Mouse (Mus musculus): ENCODE measurements at regions not wholly inside any gene's neighbourhood (a gene's known extent, or its start where the extent isn't known, plus 50 kb on each side); places are given as distances from the start of the nearest gene placed in this dataset.

DNA sequence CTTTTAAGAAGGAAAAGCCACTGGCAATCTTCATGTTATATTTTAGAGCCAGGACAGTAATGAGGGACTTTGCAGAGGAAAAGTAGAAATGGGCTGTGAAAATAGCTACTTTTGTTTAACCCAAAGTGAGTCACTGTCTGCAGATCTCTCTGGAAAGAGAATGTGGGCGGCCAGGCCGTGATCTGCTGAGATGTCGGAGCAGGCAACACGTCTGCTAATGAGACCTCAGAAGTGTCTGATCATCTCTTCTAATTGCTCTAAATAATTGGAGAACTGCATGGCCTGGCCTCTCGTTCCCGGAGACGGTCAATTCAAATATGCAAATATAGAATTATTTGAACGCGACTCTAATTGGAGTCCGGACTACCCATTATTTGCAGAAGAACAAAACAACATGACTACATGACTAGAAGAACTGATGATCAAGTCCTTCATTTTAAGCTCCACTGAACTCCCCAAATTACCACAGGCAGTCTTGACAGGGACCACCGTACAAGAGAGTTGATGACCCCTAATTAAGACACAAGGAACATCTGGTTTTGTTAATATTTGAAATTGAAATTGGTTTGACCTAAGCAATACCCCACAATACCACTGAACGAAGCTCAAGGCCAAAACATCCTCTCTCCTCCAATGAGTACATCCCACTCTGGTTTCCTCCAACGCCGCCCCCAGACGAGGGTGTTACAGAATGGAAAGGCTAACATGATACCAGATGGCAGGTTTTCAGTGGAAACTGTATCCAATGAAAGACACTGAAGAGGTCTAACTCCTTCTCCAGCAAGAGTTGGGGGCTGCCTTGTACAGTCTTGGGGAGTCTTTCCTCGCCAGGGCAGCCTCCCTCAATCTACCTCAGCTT is 290.4 kb upstream of the Runx1 start:
- WGBS = 86% methylated on average over 16 of the region's 16 CpGs
- no peaks in the 10 kb centered on the region for H3K36me3 ChIP-seq (ENCODE audit: control insufficient read depth, insufficient read depth, low read length)
- H3K27ac ChIP-seq (ENCODE audit: low read length) = no peak overlapping the region
- no peak overlapping the region for H3K4me3 ChIP-seq (ENCODE audit: low read depth, low read length)
- ATAC-seq (ENCODE audit: insufficient number of reproducible peaks, insufficient read depth, low FRiP score, low read depth) = no peak
- no peak overlapping the region for H3K9ac ChIP-seq (replicated peaks; ENCODE audit: low read depth, low read length)
- no peaks in the 10 kb centered on the region for H3K4me1 ChIP-seq (ENCODE audit: control insufficient read depth, insufficient read depth, low read length)
- H3K9me3 ChIP-seq (ENCODE audit: control insufficient read depth, low read depth, low read length) = no peaks in the 10 kb centered on the region
- no peak overlapping the region for H3K4me2 ChIP-seq (replicated peaks; ENCODE audit: low read depth, low read length)
- no peaks in the 10 kb centered on the region for H3K27me3 ChIP-seq (ENCODE audit: control insufficient read depth, insufficient read depth, low read length)

DNA sequence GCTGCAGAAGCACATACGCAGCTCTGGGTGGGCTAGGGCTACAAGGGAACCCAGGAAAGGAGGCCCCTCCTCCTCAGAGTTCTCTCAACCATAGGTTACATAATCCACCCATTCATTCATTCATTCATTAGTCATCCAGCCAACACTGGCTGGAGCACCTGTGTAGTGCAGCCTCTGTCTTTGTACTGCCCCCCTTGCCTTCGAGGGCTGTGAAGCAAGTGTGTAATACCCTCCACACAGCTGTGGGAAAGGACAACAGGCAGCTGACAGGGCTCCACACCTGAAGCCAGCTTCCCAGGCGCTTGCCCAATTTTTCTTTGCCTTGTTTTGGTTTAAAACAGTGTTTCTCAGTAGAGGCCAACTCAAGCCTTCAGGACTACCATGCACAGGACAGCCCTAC is 285.0 kb upstream of the Runx1 start:
- Histone ChIP-seq H3K9ac (replicated peaks; ENCODE audit: low read depth, low read length) (no peak overlapping the region), H3K36me3 (ENCODE audit: control insufficient read depth, insufficient read depth, low read length) (no peaks in the 10 kb centered on the region), H3K27ac (ENCODE audit: low read length) (no peak overlapping the region), H3K4me2 (replicated peaks; ENCODE audit: low read depth, low read length) (no peak overlapping the region), H3K9me3 (ENCODE audit: control insufficient read depth, low read depth, low read length) (no peaks in the 10 kb centered on the region), H3K4me3 (ENCODE audit: low read depth, low read length) (no peak overlapping the region), H3K27me3 (ENCODE audit: control insufficient read depth, insufficient read depth, low read length) (no peaks in the 10 kb centered on the region), H3K4me1 (ENCODE audit: control insufficient read depth, insufficient read depth, low read length) (no peaks in the 10 kb centered on the region)
- 72% methylated on average over 3 of the region's 3 CpGs for WGBS
- ATAC-seq (ENCODE audit: insufficient number of reproducible peaks, insufficient read depth, low FRiP score, low read depth) = no peak

GRCm38 (mm10) chr16:93110451-93110850 is 284.5 kb upstream of the Runx1 start:
- no peaks in the 10 kb centered on the region for H3K9me3 ChIP-seq (ENCODE audit: control insufficient read depth, low read depth, low read length)
- no peaks in the 10 kb centered on the region for H3K4me1 ChIP-seq (ENCODE audit: control insufficient read depth, insufficient read depth, low read length)
- ATAC-seq (ENCODE audit: insufficient number of reproducible peaks, insufficient read depth, low FRiP score, low read depth) = no peak
- no peak overlapping the region for H3K9ac ChIP-seq (replicated peaks; ENCODE audit: low read depth, low read length)
- H3K4me2 ChIP-seq (replicated peaks; ENCODE audit: low read depth, low read length) = no peak overlapping the region
- 75% methylated on average over 6 of the region's 6 CpGs for WGBS
- H3K27me3 ChIP-seq (ENCODE audit: control insufficient read depth, insufficient read depth, low read length) = no peaks in the 10 kb centered on the region
- H3K4me3 ChIP-seq (ENCODE audit: low read depth, low read length) = no peak overlapping the region
- H3K27ac ChIP-seq (ENCODE audit: low read length) = no peak overlapping the region
- no peaks in the 10 kb centered on the region for H3K36me3 ChIP-seq (ENCODE audit: control insufficient read depth, insufficient read depth, low read length)

DNA sequence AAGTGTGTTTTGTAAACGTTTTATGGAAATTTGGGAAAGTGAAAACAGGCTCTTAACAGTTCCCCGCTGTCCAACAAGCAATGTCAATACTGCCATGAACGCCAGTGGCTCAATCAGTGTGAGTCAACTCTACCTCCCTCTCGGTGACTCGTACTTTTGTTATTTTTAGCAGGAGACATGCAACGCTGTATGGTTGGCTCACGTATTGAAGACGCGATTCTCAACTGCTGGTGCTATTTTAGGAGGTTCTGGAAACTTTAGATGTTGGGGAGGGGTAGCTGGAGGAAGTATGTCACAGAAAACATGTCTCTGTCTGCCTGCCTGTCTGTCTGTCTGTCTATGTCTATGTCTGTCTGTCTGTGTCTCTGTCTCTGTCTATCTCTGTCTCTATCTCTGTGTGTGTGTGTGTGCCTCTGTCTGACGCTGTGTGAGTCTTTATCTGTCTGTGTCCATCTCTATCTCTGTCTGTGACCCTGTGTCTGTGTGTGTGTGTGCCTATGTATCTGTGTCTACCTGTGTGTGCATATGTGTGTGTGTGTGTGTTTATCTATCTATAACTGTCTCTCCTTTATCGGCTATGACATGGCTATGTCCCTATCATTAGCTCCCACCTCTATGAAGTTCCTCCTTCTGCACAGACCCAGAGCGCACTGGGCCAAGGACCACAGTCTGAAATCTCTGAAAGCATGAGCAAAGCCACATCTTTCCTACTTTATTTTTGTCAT is 283.9 kb upstream of the Runx1 start:
- WGBS = 69% methylated on average over 12 of the region's 12 CpGs
- Histone ChIP-seq H3K4me1 (ENCODE audit: control insufficient read depth, insufficient read depth, low read length) (no peaks in the 10 kb centered on the region), H3K4me3 (ENCODE audit: low read depth, low read length) (no peak overlapping the region), H3K9me3 (ENCODE audit: control insufficient read depth, low read depth, low read length) (no peaks in the 10 kb centered on the region), H3K9ac (replicated peaks; ENCODE audit: low read depth, low read length) (no peak overlapping the region), H3K4me2 (replicated peaks; ENCODE audit: low read depth, low read length) (no peak overlapping the region), H3K27ac (ENCODE audit: low read length) (no peak overlapping the region), H3K36me3 (ENCODE audit: control insufficient read depth, insufficient read depth, low read length) (no peaks in the 10 kb centered on the region), H3K27me3 (ENCODE audit: control insufficient read depth, insufficient read depth, low read length) (no peaks in the 10 kb centered on the region)
- ATAC-seq (ENCODE audit: insufficient number of reproducible peaks, insufficient read depth, low FRiP score, low read depth) = no peak

DNA sequence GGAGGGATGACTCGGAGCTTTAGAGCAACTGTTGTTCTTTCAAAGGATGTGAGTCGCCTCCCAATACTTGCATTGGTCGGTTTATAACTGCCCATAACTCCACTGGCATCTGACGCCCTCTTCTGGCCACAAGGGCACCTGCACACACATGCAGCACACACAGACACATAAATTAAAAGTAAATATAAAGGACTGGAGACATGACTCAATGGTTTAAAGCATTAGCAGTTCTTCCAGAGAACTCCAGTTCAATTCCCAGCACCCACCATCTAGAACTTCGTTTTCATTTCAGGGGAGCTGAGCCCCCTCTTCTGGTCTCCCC is 281.5 kb upstream of the Runx1 start:
- no peak overlapping the region for H3K4me2 ChIP-seq (replicated peaks; ENCODE audit: low read depth, low read length)
- no peak overlapping the region for H3K9ac ChIP-seq (replicated peaks; ENCODE audit: low read depth, low read length)
- H3K4me1 ChIP-seq (ENCODE audit: control insufficient read depth, insufficient read depth, low read length) = no peaks in the 10 kb centered on the region
- no peak for ATAC-seq (ENCODE audit: insufficient number of reproducible peaks, insufficient read depth, low FRiP score, low read depth)
- WGBS = 84% methylated on average over 5 of the region's 5 CpGs
- no peak overlapping the region for H3K4me3 ChIP-seq (ENCODE audit: low read depth, low read length)
- no peaks in the 10 kb centered on the region for H3K27me3 ChIP-seq (ENCODE audit: control insufficient read depth, insufficient read depth, low read length)
- no peaks in the 10 kb centered on the region for H3K9me3 ChIP-seq (ENCODE audit: control insufficient read depth, low read depth, low read length)
- no peaks in the 10 kb centered on the region for H3K36me3 ChIP-seq (ENCODE audit: control insufficient read depth, insufficient read depth, low read length)
- no peak overlapping the region for H3K27ac ChIP-seq (ENCODE audit: low read length)

DNA sequence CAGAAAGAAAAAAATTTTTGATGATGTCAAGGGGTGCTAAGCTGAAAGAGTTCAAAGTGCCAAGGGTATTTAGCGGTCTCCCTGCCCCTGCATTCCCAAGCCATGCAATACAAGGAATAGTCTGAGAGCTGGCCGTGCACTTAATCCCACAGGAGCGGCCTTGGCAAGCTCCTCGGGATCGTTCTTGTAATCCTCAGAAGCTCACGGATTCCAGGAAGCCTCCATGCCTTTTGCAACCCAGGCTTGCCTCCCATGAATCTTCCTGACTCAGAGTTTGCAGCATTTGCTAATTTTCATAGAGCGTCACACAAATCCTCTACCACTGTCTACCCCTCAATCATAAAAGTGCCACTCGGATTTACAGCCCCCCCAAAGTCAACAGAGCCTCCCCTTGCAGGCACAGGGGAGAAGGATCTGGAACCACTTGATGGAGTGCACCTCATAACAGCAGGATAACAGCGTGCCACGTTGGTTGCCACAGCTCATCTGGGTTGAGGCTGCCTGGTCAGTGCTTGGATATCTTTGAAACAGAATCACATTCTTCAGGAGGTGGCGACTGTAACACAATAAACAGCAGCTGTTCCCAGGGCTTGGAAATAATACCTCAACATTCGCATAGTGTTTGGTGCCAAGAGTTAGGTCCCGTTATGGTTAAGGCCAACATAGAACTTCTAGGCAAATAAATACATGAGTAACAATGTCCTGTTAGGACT is 281.0 kb upstream of the Runx1 start:
- no peak overlapping the region for H3K4me2 ChIP-seq (replicated peaks; ENCODE audit: low read depth, low read length)
- no peaks in the 10 kb centered on the region for H3K36me3 ChIP-seq (ENCODE audit: control insufficient read depth, insufficient read depth, low read length)
- no peak overlapping the region for H3K4me3 ChIP-seq (ENCODE audit: low read depth, low read length)
- H3K9me3 ChIP-seq (ENCODE audit: control insufficient read depth, low read depth, low read length) = no peaks in the 10 kb centered on the region
- H3K27me3 ChIP-seq (ENCODE audit: control insufficient read depth, insufficient read depth, low read length) = no peaks in the 10 kb centered on the region
- H3K4me1 ChIP-seq (ENCODE audit: control insufficient read depth, insufficient read depth, low read length) = 0 out of 2 replicates have a peak, but pooled peaks cover under 1% of the 10 kb centered on the region
- 76% methylated on average over 13 of the region's 13 CpGs for whole genome bisulfite sequencing
- H3K27ac ChIP-seq (ENCODE audit: low read length) = no peak overlapping the region
- no peak for ATAC-seq (ENCODE audit: insufficient number of reproducible peaks, insufficient read depth, low FRiP score, low read depth)
- H3K9ac ChIP-seq (replicated peaks; ENCODE audit: low read depth, low read length) = no peak overlapping the region

GRCm38 (mm10) chr16:93102174-93102573 is 276.2 kb upstream of the Runx1 start:
- H3K4me1 ChIP-seq (ENCODE audit: control insufficient read depth, insufficient read depth, low read length) = 0 out of 2 replicates have a peak, but pooled peaks cover 2% of the 10 kb centered on the region
- no peak overlapping the region for H3K4me3 ChIP-seq (ENCODE audit: low read depth, low read length)
- no peak overlapping the region for H3K27ac ChIP-seq (ENCODE audit: low read length)
- no peaks in the 10 kb centered on the region for H3K27me3 ChIP-seq (ENCODE audit: control insufficient read depth, insufficient read depth, low read length)
- no peaks in the 10 kb centered on the region for H3K36me3 ChIP-seq (ENCODE audit: control insufficient read depth, insufficient read depth, low read length)
- H3K9ac ChIP-seq (replicated peaks; ENCODE audit: low read depth, low read length) = no peak overlapping the region
- H3K9me3 ChIP-seq (ENCODE audit: control insufficient read depth, low read depth, low read length) = no peaks in the 10 kb centered on the region
- ATAC-seq (ENCODE audit: insufficient number of reproducible peaks, insufficient read depth, low FRiP score, low read depth) = no peak
- 35% methylated on average over 3 of the region's 3 CpGs for WGBS
- H3K4me2 ChIP-seq (replicated peaks; ENCODE audit: low read depth, low read length) = no peak overlapping the region

DNA sequence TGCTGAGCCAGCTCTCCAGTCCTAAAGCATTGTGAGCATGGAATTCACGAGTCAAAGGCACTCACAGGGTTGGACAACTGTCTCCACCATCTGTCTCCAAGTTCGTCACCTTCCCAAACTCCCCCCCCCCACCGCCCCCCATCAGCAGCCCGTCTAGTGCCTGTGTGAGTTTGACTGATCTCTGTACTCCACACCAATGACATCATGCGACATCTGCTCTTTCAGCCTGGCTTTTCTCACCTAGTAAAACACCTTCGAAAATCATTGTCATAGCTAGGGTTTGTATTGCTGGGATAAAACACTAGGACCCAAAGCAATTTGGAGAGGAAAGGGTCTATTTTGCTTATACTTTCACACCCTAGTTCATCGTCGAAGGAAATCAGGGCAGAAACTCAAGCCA is 272.1 kb upstream of the Runx1 start:
- Histone ChIP-seq H3K27me3 (ENCODE audit: control insufficient read depth, insufficient read depth, low read length) (no peaks in the 10 kb centered on the region), H3K36me3 (ENCODE audit: control insufficient read depth, insufficient read depth, low read length) (no peaks in the 10 kb centered on the region), H3K9ac (replicated peaks; ENCODE audit: low read depth, low read length) (no peak overlapping the region), H3K4me2 (replicated peaks; ENCODE audit: low read depth, low read length) (no peak overlapping the region), H3K4me3 (ENCODE audit: low read depth, low read length) (no peak overlapping the region), H3K27ac (ENCODE audit: low read length) (no peak overlapping the region), H3K4me1 (ENCODE audit: control insufficient read depth, insufficient read depth, low read length) (0 out of 2 replicates have a peak, but pooled peaks cover 2% of the 10 kb centered on the region), H3K9me3 (ENCODE audit: control insufficient read depth, low read depth, low read length) (no peaks in the 10 kb centered on the region)
- no peak for ATAC-seq (ENCODE audit: insufficient number of reproducible peaks, insufficient read depth, low FRiP score, low read depth)
- 58% methylated on average over 8 of the region's 8 CpGs for WGBS

All from stomach, embryonic 14.5 days (tissue).